Mouse (Mus musculus) fibroblast of lung, adult 2 months (primary cell): ENCODE measurements around the gene Blvrb.
"Not testable (repeated sequence)": the region's sequence is repeated elsewhere in the genome, so short reads cannot be mapped to it uniquely, and the experiment has no call there.

Experiments used
- DNase-seq: peaks from one replicate; pipeline ENCODE4 v3.0.0-alpha.2; 2011; ENCODE audit warnings: low read depth

The Blvrb gene

GRCm38 (mm10) chr7:27483860-27484259, 36.1 kb downstream of the Blvrb start:
- no peak for DNase-seq

DNA sequence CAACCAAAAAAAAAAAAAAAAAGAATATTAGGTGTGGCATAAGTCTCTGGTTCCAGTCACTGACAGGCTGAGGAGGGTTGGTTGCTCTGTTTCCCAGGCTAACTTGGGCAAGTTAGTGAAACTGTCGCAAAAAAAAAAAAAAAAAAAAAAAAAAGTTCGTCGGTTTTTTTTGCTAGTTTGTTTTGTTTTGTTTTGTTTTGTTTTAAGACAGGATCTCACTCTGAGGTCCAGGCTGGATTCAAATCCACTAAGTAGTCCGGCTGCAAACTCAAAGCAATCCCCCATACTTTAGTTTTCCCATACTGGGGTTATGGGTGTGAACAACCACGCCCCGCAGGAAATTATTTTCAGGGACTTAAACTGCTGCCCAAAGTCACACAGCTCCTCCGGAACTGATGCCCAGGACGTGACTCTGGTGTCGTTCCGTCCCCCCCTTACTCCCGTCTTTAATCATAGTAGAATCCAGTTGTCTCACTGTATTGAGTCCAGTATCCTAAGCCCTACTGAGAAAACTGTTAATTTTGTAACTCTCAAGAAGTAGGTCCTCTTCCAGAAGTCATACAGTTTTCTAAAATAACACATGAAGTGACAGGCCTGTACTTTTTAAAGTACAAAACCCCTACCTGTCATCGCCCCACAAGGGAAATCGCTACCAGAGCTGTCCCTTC, 38.5 kb downstream of the Blvrb start:
- DNase-seq: no peak

DNA sequence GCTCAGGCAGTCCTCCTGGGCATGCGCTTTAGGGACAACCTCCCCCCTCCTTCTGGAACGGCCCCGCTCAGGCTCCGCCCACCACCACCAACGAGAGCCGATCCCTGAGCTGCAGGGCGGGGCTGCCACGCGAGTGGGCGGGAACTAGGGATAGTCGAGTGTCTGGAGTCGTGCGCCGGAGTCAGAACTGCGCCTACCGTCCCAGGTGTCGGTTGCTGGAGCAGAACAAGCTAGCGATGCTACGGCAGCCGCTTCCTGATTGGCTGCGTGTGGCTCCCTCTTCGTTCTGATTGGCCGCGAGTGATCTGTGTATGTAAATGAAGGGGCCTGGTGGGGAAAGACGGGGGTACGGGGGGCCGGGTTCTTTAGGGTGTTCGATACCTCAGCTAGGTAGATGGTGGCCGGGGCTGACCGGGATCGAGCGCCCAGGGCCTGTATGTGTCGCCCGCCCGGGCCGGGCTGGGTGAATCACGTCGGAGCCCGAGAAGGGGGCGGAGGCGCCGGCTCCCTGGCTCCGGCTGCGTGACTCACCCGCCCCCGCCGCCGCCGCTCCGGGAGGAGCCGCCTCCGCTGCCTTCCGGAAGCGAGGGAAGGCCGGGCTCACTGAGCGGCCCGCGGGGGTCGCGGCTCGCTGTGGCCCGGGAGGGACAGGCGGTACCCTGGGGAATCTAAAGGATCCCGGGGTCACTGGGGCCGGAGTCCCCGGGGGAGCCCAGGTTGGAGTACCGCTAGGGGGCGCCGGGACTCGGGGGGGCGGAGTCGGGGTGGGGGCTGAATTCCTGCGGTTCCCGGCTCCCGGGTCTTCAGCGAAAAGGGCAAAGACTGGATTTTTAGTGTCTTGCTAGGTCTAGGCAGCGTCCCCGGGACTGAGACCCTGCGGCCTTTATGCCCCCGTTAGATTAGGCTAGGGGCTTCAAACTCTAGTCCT, 39.3 kb downstream of the Blvrb start, which contains the start of gene Sertad1:
Gene Sertad1 (plus strand): TSS at position 141 of the 928 bp plus-strand sequence.
- DNase-seq: peak; percentile 99

GRCm38 (mm10) chr7:27487740-27488268, 40.0 kb downstream of the Blvrb start:
- DNase-seq: peak; percentile 17

DNA sequence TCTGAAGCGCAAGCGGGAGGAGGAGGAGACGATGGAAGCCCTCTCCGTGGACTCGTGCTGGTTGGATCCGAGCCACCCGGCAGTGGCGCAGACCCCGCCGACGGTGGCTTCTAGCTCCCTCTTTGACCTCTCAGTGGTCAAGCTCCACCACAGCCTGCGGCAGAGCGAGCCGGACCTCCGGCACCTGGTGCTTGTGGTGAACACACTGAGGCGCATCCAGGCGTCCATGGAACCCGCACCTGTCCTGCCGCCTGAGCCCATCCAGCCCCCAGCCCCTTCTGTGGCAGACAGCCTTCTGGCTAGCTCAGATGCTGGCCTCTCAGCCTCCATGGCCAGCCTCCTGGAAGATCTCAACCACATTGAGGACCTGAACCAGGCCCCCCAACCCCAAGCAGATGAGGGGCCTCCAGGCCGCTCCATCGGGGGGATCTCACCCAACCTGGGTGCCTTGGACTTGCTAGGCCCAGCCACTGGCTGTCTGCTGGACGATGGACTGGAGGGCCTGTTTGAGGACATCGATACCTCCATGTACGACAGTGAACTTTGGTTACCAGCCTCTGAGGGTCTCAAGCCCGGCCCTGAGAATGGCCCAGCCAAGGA, 41.6 kb downstream of the Blvrb start:
- DNase-seq: no peak

DNA sequence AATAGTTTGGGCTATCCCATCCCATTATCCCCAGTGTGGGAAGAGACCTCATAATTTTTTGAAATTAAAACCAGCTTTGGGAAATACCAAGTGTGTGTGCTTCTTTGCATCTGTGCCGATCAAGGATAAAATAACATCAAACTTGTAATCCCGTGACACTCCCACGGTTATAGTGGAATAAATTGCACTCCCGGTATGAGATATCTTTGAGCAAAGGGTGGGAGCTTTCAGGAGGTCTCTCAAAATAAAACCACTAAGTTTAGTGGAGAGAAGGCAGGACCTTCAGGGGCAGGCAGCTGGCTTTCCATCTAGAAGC, 42.4 kb downstream of the Blvrb start:
- DNase-seq: no peak

DNA sequence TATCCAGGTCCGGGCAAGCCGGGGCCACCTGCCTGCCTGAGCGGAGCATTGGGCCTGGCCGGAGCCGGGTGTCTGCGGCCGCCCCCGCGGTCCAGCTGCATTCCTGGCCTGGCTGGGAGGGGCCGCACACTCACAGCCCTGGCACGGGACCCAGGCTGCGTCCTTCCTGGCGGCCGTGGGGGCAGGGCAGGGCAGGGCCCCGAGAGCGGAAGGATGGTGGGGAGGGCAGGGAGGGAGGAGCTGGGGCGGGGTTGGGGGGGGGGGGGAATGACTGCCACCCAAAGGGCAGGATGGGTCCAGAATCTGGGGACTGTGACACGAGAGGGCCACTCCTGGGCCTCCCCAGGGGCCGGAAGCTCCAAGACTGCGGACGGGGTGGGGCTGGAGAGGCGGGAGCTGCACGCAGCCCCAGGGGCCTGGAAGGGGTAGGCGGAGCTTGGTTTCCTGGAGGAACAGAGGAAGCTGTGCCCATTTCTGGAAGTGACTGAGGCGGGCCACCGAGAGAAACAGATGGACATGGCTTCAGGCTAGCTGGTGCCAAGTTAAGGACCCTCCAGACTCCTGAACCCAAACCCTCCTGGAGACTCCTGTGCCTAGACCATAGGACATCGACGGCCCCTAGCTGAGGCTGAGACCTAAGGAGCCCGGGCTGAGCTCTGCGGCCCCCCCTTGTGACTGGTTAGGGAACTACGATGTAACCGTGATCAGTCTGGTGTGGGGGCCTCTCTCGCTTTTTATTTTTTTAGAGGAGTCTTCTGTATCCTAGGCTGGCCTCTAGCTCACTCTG, 43.0 kb downstream of the Blvrb start:
- peak; percentile 58 for DNase-seq

- DNase-seq: no peak
Measured at GRCm38 (mm10) chr7:27491856-27492255, 44.1 kb downstream of the Blvrb start.

DNA sequence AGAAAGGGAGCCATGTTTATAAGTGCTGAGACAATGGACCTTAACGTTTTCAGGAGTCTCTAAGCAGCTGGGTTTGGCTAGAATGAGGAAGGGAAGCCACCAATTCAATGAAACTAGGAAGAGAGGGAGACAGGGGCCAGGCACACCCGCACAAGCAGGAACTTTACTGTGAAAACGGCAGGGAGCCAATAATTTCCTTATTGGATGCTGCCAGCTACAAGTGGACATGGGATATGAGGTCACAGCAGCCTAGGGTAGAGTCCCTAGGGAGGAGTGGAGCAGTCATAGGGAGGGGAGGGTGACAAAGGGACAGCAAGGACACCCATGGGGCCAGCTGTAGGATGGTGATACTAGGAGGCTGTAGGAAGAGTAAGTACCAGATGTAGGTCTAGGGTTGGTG, 45.2 kb downstream of the Blvrb start:
- no peak for DNase-seq

GRCm38 (mm10) chr7:27493450-27493849, 45.7 kb downstream of the Blvrb start:
- no peak for DNase-seq

- DNase-seq: not testable (repeated sequence)
Measured at GRCm38 (mm10) chr7:27494659-27495367, 47.0 kb downstream of the Blvrb start.

DNA sequence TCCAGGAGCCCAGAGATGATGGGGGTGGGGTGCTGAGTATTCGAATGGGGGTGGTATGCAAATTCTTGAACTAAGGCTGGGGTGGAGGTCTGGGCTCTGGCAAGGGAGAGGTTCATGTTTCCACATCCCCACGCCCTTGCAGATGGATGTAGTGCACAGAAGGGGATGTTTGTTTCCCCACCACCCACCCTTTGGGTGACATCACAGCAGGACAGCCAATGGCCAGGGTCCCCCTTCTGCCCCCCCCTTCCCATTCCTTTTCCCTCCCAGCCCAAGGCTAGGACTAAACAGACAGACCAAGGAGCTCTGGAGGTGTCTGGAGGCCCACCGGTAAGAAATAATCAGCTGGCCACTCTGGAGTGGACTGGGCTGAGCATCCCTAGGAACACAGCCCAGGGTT, 51.3 kb downstream of the Blvrb start, which contains the start of gene Prx:
Gene Prx (plus strand): TSS at position 289 of the 400 bp plus-strand sequence.
- DNase-seq: no peak

DNA sequence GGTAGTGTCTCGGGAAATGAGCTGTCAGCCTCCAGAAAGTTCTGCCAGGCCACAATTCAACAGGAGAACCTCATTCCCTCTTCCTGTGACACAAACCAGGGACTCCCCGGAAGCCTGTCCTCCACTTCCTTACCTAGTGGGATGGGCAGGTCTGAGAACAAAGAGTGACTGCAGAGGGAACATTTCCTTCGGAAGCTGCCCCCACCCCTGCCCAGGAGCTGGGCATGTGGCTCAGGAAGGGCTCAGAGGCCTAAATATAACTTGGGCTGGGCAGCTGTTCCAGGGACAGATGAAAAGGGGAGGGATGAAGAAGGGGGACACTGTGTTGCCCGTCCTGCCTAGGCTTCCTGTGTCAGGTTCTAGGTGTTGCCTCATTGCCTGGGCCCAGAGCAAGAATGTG, 53.8 kb downstream of the Blvrb start:
- no peak for DNase-seq

GRCm38 (mm10) chr7:27506765-27507370, 59.1 kb downstream of the Blvrb start:
- DNase-seq: no peak

GRCm38 (mm10) chr7:27507711-27508647, 60.2 kb downstream of the Blvrb start:
- peak; percentile 85 for DNase-seq

- DNase-seq: no peak
Measured at GRCm38 (mm10) chr7:27508648-27509005, 60.8 kb downstream of the Blvrb start.

- no peak for DNase-seq
Measured at GRCm38 (mm10) chr7:27510809-27511208, 63.0 kb downstream of the Blvrb start.

DNA sequence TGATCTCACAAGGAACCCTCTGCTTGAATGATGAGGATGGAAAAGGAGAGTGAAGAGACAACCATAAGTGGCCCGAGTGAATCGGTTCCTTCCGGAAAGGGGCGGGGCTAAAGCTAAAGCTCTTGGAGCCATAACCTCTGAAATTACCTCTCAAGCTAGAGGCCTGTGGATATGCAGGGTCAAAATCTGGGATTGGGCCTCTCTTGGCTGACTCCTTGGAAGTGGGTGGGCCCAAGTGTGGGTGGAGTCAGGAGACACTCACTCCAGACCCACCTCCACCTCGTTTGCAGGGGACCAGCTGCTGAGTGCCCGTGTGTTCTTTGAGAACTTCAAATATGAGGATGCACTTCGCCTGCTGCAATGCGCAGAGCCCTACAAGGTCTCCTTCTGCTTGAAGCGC, 67.2 kb downstream of the Blvrb start:
- no peak for DNase-seq
